Mouse (Mus musculus) forebrain, embryonic 11.5 days (tissue): Measurements from ENCODE around the gene Rph3al. TPM values are rescaled to one million over a fixed set of nuclear protein-coding genes. Genes with fewer than 3 reads are reported as not detected.

Source experiments
- ATAC-seq: fragments of 200-750 bp; cut with Nextera tagmentation; replicated peaks from 2 replicates; pipeline ENCODE4 v1.8.0; 2017; ENCODE audit warnings: moderate TSS enrichment; ENCODE audit not compliant: low FRiP score
- DNase-seq: peaks from one replicate; pipeline ENCODE4 v3.0.0-alpha.2; 2017; ENCODE audit warnings: low spot score
- H3K27ac ChIP-seq: fragments of 300-500 bp; sonication (generic); 2 replicates; pipeline ENCODE4 v1.5.1; 2014; ENCODE audit warnings: low read depth, low read length
- H3K27me3 ChIP-seq: fragments of 300-500 bp; sonication (generic); 2 replicates; pipeline ENCODE4 v1.6.1; 2014; ENCODE audit warnings: mild to moderate bottlenecking, low read length, mixed read lengths; ENCODE audit not compliant: control insufficient read depth, insufficient read depth
- H3K36me3 ChIP-seq: fragments of 300-500 bp; sonication (generic); 2 replicates; pipeline ENCODE4 v1.6.1; 2014; ENCODE audit warnings: mild to moderate bottlenecking, low read length, moderate library complexity, mixed read lengths; ENCODE audit not compliant: control insufficient read depth, insufficient read depth
- H3K4me1 ChIP-seq: fragments of 300-500 bp; sonication (generic); replicated peaks from 2 replicates; pipeline ENCODE4 v1.6.1; 2014; ENCODE audit warnings: low read length, mixed read lengths; ENCODE audit not compliant: control insufficient read depth, insufficient read depth
- H3K4me2 ChIP-seq: fragments of 300-500 bp; sonication (generic); 2 replicates; pipeline ENCODE4 v1.6.1; 2014; ENCODE audit warnings: low read depth, mild to moderate bottlenecking, low read length, moderate library complexity, mixed read lengths; ENCODE audit not compliant: severe bottlenecking
- H3K4me3 ChIP-seq: fragments of 300-500 bp; sonication (generic); 2 replicates; pipeline ENCODE4 v1.5.1; 2014; ENCODE audit warnings: low read depth, low read length
- H3K9ac ChIP-seq: fragments of 300-500 bp; sonication (generic); 2 replicates; pipeline ENCODE4 v1.6.1; 2014; ENCODE audit warnings: low read length
- H3K9me3 ChIP-seq: fragments of 300-500 bp; sonication (generic); 2 replicates; pipeline ENCODE4 v1.6.1; 2016; ENCODE audit warnings: low read length, mixed read lengths; ENCODE audit not compliant: control insufficient read depth
- WGBS: fragments of 180-500 bp; shearing (Covaris S2); extraction: QIAGEN DNeasy Blood & Tissue Kit; methylation state at CpG from one replicate; pipeline ENCODE4 v1.1.7; 2014; 5-methylcytosine and 5-hydroxymethylcytosine counted together
- polyA plus RNA-seq: library from polyadenylated mRNA; unstranded; fragments of >200 nt; fragmentation: Nextera tagmentation; extraction: Ambion mirVana; gene quantifications from 2 replicates; pipeline ENCODE4 v1.2.1, GENCODE M21; 2014

Gene Rph3al
- polyA plus RNA-seq, 1 experiment from 2014 or later, result 2.5 TPM

DNA sequence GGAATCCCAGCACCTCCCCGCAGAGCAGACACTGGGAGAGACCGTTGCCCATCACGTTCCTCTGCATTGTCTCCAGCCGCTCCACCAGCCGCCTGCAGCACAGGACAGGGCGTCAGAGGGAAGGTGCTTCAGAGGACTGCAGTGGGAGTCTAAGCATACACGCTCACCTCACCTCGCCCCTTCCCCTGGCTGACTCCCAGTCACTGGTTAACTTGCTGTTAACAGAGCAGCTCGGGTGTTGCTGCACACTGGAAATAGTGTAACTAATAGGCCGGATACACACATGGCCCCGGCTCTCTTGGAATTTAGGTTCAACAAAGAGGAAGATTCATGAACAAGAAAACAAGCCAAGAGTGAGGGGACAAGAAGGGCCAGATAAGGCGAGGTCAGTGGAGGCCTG, 31.7 kb downstream of the Rph3al start:
- Histone ChIP-seq H3K27ac (no peak overlapping the region), H3K9ac (no peak overlapping the region)
- WGBS, result 55% methylated on average over 12 of the region's 12 CpGs

DNA sequence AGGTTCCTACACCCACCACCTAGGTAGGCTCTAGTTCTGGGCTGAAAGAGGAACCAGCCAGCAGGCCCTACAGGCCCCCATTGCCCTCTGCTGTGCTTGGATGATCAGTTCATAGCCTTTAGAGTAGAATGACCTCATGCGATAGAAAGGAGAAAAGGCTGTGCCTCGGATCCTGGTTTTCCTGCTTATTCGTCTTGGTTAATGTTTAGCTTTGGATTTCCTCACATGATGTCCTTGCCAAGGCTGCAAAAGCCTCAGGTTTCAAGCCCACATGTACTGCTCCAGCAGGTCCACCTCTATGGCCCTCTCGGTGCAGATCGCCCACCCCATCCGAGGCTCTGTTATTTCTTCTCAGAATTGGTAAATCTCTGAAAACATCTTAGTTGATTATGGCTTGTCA, 33.2 kb downstream of the Rph3al start:
- H3K27me3 ChIP-seq, result no peaks in the 10 kb centered on the region
- H3K4me2 ChIP-seq, result no peak overlapping the region
- H3K27ac ChIP-seq, result no peak overlapping the region
- no peaks in the 10 kb centered on the region for H3K9me3 ChIP-seq
- WGBS, result 84% methylated on average over 6 of the region's 6 CpGs
- no peak for ATAC-seq
- peaks cover 4% of the 10 kb centered on the region; the same call in 1 of the 2 replicates for H3K4me1 ChIP-seq
- H3K4me3 ChIP-seq, result no peak overlapping the region
- H3K9ac ChIP-seq, result no peak overlapping the region
- no peak for DNase-seq
- no peaks in the 10 kb centered on the region for H3K36me3 ChIP-seq

More for the DNA sequence above, 31.7 kb downstream of the Rph3al start:
- Histone ChIP-seq H3K27me3 (no peaks in the 10 kb centered on the region), H3K4me1 (peaks cover 4% of the 10 kb centered on the region; the same call in 1 of the 2 replicates), H3K36me3 (no peaks in the 10 kb centered on the region), H3K4me2 (no peak overlapping the region), H3K9me3 (no peaks in the 10 kb centered on the region), H3K4me3 (no peak overlapping the region)
- ATAC-seq (no peak), DNase-seq (no peak)

DNA sequence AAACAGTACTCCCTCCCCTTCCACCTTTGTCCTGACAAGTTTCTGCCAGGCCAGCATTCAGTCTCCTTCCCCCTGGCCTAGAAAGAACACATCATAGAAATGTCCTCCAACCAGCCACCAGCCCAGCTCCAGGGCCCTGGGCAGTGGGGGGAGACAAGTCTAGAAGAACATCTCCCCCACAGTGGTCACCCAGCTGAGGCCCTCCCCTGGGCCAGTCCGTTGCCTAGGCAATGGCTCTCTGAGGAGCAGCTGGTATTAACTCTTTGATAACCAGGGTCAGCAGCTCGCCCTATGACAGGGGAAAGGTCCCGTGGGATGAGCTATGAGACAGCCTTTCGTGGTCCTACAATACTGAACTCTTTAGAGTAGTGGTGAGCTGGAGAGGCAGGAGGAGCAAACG, 33.7 kb downstream of the Rph3al start:
- DNase-seq (no peak), ATAC-seq (no peak)
- 37% methylated on average over 5 of the region's 5 CpGs for WGBS
- Histone ChIP-seq H3K27ac (no peak overlapping the region), H3K9me3 (no peaks in the 10 kb centered on the region), H3K36me3 (no peaks in the 10 kb centered on the region), H3K4me3 (no peak overlapping the region), H3K4me2 (no peak overlapping the region), H3K27me3 (no peaks in the 10 kb centered on the region), H3K9ac (no peak overlapping the region), H3K4me1 (peaks cover 4% of the 10 kb centered on the region; the same call in 1 of the 2 replicates)

DNA sequence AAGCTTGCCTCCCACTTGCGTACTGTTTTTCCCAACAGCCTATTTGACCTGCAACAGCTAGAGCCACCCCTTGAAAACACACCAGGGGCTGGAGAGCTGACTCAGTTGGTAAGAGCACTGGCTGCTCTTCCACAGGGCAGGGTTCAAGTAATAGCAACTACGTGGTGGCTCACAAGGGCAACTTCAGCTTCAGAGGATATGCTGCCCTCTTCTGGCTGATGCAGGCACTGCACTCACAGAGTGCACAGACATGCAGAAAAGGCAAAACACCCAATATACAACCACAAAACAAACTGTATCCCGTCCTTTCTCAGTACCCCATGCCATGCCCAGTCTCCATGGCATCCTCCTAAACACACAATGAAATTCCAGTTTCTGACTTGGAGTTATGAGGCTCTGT, 34.7 kb downstream of the Rph3al start:
- Histone ChIP-seq H3K4me2 (no peak overlapping the region), H3K4me1 (peaks cover 4% of the 10 kb centered on the region; the same call in 1 of the 2 replicates), H3K27ac (no peak overlapping the region), H3K36me3 (no peaks in the 10 kb centered on the region), H3K9me3 (no peaks in the 10 kb centered on the region), H3K27me3 (no peaks in the 10 kb centered on the region), H3K9ac (no peak overlapping the region), H3K4me3 (no peak overlapping the region)
- ATAC-seq, result no peak
- WGBS, result 66% methylated on average over 3 of the region's 3 CpGs
- peak; percentile 74 for DNase-seq

DNA sequence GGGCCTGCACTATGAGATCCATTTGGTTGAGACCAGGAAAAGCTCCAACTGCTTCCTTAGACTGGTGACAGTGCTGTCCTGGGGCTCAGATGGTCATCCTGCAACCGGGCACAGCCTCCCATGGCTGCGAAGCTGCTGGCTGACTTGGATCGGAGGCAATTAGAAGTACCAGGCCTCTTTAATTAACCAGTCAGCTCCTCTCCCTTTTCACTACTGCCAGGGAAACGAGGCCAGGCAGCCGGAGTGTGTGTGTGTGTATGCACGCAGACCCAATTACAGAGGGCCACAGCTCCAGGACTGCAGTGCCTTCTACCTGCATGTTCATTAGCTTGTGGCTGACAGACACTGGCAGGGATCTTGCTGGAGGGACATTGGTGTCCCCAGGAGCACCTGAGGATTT, 36.9 kb downstream of the Rph3al start:
- Histone ChIP-seq H3K27me3 (no peaks in the 10 kb centered on the region), H3K36me3 (no peaks in the 10 kb centered on the region), H3K9ac (no peak overlapping the region), H3K4me1 (peaks cover 4% of the 10 kb centered on the region; the same call in 1 of the 2 replicates), H3K4me3 (no peak overlapping the region), H3K4me2 (no peak overlapping the region), H3K27ac (no peak overlapping the region), H3K9me3 (no peaks in the 10 kb centered on the region)
- no peak for ATAC-seq
- DNase-seq, result peak; percentile 59
- WGBS, result 56% methylated on average over 6 of the region's 6 CpGs

DNA sequence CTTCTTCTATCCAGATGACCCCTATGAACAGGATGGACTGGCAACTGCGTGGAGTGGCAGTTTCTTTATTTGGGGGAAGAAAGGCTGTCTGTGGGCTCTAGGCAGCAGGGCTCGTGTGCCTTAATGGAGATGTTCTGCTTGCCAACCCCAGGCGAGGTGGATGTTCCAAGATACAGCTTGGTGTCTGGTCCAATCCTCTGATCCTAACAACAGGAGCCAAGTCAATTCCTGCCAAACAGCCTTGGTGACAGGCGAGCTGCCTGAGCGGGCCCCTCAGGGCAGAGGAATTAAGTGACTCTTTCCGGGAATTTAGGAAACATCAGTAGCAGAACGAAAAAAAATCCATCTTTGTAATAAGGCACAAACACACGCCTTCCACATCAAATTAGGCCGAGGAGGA, 38.6 kb downstream of the Rph3al start:
- peaks cover 4% of the 10 kb centered on the region; the same call in 1 of the 2 replicates for H3K4me1 ChIP-seq
- H3K36me3 ChIP-seq, result no peaks in the 10 kb centered on the region
- H3K27ac ChIP-seq, result no peak overlapping the region
- H3K4me3 ChIP-seq, result no peak overlapping the region
- no peaks in the 10 kb centered on the region for H3K9me3 ChIP-seq
- no peak for ATAC-seq
- 64% methylated on average over 9 of the region's 9 CpGs for WGBS
- no peak overlapping the region for H3K4me2 ChIP-seq
- no peak overlapping the region for H3K9ac ChIP-seq
- DNase-seq, result no peak
- H3K27me3 ChIP-seq, result no peaks in the 10 kb centered on the region

DNA sequence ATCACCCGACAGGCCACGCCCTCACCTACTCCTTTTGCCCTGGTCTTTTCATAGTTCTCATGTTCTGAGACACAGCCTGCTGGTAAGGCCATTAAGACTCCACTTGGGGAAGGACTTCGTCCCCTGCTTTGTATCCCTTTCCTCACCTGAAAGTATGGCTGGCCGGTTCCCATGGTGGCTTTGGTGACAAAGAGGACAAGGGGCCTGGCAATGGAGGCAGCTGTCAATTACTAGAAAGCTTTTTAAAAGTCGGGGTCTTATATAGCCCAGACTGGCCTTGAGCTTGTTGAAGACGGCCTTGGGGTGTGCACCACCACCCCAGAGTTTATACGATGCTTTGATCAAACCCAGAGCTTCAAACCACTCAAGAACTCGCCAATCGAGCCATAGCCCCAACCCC, 39.7 kb downstream of the Rph3al start:
- DNase-seq (no peak), ATAC-seq (no peak)
- Histone ChIP-seq H3K9ac (no peak overlapping the region), H3K4me3 (no peak overlapping the region), H3K36me3 (no peaks in the 10 kb centered on the region), H3K4me1 (no peaks in the 10 kb centered on the region; the same call in 1 of the 2 replicates), H3K9me3 (no peaks in the 10 kb centered on the region), H3K4me2 (no peak overlapping the region), H3K27me3 (no peaks in the 10 kb centered on the region), H3K27ac (no peak overlapping the region)
- WGBS, result 93% methylated on average over 9 of the region's 9 CpGs

DNA sequence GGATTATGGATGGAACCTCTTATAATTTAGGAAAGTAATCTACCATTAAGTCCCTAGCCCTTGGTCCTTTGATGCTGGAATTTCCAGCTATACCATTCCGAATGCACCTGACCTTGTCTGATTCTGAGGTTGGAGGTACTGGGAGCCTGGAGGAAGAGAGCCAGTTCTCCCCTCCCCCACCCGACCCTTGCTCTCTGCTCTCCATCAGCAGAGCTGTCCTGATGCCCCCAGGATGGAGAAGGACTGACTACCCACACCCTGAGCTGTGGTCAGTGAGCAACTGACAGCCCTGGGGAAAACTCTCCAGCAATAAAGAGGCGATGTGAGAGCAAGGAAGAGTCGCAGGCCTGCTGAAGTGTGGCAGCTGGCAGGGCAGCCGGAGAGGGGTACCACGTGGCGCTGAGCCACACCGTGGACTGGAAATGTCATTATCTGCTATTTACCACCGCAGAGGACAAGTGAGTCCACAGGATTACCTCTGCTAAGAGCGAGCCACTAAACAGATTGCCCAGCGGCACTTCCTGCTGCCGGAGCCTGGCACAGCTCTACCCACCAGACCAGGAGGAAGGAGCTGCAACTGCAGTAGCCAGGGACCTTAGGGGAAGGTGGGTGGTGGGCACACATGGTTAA, 43.3 kb downstream of the Rph3al start:
- Histone ChIP-seq H3K9ac (no peak overlapping the region), H3K36me3 (no peaks in the 10 kb centered on the region), H3K27me3 (no peaks in the 10 kb centered on the region), H3K4me1 (no peaks in the 10 kb centered on the region; the same call in 1 of the 2 replicates), H3K4me2 (no peak overlapping the region), H3K27ac (no peak overlapping the region), H3K9me3 (no peaks in the 10 kb centered on the region), H3K4me3 (no peak overlapping the region)
- no peak for DNase-seq
- no peak for ATAC-seq
- WGBS, result 85% methylated on average over 12 of the region's 12 CpGs

DNA sequence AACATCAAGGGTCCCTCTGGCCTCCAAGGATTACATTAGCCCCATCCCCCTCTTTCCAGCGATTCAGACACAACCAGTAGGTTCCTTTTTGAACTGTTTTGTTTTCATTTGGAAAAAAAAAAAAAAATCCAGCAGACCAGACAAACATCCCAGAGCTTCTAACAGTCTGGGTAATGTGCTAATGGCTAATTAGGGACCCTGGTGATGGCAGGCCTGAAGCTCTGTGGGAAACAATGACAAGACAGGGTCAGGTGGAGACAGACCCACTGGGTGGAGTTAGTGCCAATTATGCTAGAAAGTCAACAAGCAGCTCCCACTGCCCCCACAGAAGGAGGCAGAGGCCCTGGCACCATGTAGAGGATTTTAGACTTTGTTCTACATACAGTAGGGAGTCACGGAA, 44.3 kb downstream of the Rph3al start:
- no peak for ATAC-seq
- H3K4me1 ChIP-seq, result no peaks in the 10 kb centered on the region; the same call in 1 of the 2 replicates
- no peak overlapping the region for H3K4me2 ChIP-seq
- no peak overlapping the region for H3K4me3 ChIP-seq
- H3K27ac ChIP-seq, result no peak overlapping the region
- WGBS, result 72% methylated on average over 2 of the region's 2 CpGs
- no peaks in the 10 kb centered on the region for H3K9me3 ChIP-seq
- no peaks in the 10 kb centered on the region for H3K36me3 ChIP-seq
- DNase-seq, result no peak
- no peak overlapping the region for H3K9ac ChIP-seq
- H3K27me3 ChIP-seq, result no peaks in the 10 kb centered on the region
